Mouse (Mus musculus) retina, postnatal 1 day (tissue): ENCODE data around the gene Fdx1l.

Experiments used
- DNase-seq: peaks from one replicate; pipeline ENCODE4 v3.0.0-alpha.2; 2012

Gene Fdx1l

DNA sequence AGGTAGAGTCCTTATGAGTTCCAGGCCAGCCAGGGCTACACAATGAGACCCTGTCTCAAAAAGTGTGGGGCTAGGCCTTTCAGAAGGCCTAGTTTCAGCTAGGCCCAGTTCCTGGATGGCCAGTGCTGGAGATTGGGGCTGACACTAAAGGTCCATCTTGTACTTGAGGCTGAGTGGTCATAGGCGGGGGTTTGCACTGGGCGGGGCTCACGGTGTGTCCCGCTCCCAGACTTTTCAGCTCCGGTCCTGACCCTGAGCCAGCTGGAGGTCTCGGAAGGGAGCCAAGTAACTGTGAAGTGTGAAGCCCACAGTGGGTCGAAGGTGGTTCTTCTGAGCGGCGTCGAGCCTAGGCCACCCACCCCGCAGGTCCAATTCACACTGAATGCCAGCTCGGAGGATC is 46.6 kb downstream of the Fdx1l start:
- no peak for DNase-seq

DNA sequence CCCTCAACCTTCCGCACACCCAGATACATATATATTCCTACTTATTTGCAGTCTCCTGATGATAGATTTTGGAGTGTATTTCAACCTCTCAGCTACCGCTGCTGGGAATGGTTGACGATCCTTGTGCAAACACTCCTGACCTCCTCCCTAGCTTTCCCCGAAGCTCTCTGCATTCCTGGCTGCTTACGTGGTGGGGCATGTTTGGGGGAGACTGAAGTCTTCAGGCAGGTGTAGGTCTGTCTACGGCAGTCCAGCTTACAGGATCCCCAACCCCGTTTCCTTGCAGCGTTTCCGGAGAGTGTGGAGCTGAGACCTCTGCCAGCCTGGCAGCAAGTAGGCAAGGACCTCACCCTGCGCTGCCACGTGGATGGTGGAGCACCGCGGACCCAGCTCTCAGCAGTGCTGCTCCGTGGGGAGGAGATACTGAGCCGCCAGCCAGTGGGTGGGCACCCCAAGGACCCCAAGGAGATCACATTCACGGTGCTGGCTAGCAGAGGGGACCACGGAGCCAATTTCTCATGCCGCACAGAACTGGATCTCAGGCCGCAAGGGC is 48.1 kb downstream of the Fdx1l start:
- DNase-seq = no peak

DNA sequence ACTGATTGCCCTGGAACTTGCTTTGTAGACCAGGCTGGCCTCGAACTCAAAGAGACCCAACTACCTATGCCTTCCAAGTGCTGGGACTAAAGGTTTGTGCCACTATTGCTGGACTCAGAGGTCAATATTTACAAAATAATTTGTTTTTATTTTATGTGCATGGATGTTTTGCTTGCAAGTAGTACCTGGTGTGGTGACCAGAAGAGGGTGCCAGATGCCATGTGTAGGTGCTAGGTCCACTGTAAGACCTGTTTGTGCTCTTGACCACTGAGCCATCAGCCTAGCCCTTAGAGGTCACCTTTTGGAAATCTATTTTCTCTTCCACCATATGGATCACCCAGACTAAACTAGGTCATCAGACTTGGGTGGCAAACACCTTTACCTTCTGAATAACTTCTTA is 50.7 kb downstream of the Fdx1l start:
- no peak for DNase-seq

DNA sequence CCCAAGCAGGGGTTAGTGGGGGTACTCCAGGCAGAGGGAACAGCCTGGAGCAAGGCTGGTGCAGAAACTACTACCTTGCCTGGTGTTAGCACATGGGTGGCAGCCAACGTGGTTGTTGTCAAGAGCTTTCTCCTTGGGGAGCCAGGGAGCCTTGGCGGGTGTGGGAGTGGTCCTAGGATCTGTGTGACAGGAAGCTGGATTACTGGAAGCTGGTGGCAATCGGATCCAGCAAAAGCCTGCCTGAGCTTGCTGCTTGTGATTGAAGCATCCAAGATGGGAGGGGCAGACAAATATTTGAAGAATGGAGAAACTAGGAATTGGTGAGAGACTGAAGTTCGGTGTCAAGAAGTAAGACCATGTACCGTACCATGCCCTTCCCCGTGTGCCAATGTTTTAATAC is 51.1 kb downstream of the Fdx1l start:
- DNase-seq = no peak

DNA sequence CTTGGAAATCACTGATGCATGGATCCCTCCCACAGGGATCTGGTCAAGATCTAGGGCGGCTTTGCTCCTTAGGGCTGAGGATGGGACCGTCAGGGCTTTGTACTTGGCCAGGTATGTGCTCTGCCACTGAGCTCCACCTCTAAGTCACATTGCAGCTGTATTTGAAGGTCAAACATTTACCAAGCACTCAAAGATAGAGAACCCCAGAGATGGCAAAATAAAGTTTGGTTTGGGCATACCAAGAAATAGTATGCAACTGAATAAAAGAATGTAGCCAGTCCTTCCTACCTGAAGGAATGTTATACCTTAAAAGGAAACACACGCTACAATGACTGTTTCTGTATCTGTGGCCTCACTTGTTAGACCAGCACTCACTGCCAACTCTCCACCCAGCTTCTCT is 52.1 kb downstream of the Fdx1l start:
- no peak for DNase-seq

DNA sequence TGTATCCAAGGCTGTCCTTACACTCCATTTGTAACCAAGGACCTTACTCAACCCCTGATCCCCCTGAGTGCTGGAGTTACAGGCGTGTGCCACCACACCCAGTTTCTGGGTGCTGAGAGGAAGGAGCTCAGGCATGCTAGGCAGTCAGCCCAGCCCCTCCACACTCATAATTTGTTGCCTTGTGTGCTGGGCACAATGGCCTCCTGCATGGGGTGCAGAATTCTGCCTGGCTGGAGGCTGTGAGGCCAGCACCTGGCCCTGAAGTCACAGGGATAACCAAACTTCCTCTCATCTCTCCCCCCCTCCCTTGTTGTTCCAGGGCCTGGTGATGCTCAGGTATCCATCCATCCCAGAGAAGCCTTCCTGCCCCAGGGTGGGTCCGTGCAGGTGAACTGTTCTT is 54.8 kb downstream of the Fdx1l start:
- no peak for DNase-seq
